Mouse (Mus musculus): ENCODE results near the gene Arrdc1.
"Not testable (repeated sequence)": the region's sequence is repeated elsewhere in the genome, so short reads cannot be mapped to it uniquely, and the experiment has no call there.

Arrdc1 gene

DNA sequence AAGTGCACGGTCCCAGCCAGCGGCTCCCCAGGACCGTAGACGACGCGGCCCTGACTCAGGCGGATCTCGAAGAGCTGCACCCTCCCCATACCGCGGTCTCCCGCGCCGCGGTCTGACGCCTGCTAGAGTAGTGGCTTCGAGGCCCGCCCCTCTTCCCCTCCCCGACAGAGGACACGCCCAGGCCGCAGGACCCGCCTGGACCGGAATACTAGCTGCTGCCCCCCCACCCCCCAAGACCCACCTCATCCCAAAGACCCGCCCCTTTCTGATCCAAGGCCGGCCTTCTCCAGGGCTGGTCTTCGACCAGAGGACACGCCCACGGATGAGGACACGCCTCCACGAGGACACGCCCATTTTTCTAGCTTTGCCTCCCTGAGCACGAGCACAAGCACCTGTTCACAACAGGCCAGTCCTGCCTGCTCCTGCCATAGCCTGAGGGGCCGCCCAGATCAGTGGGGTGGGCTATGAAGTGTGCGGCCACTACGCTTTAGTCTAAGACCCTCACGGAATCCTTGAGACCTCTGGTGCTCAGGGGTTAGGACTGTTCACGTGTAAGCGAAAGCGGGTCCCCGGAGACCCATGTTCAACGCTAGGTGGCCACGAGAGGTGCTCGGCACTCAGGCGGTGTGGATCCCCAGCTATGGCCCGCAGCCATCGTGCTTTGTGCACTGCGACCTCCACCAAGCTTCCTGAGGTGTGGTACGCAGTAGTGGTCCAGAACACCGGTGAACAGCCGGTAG is at the start of gene Arrdc1:
Arrdc1 (minus strand) TSS at position 196 of the 740 bp plus-strand sequence.
- in situ Hi-C loops (cut with MboI; ENCODE audit: low pct_unique_long_range_greater_than_20kb in 1 of 2, low sequenced_read_pairs in 2 of 2, unreplicated experiment in 1 of 2): no loop called here

DNA sequence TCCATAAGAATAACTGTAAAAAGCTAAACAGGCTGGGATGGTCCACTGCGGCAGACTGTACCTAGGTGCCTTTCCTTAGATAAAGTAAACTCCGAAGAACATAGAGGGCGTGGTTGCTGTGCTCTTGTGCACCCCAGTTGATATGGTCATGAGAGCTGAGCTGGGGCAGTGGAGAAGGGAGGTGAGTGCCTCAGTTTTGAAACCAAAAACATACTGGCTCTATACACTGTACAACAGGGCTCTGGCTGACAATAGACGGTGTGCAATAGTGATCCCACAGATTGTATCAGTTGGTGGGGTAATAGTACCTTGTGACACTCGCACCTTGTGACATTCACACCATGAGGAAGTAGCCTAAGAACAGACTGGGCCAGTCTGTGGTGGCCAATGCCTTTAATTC is 41.9 kb upstream of the Arrdc1 start:
- in situ Hi-C loops (cut with MboI; ENCODE audit: low pct_unique_long_range_greater_than_20kb in 1 of 2, low sequenced_read_pairs in 2 of 2, unreplicated experiment in 1 of 2): no loop called here

DNA sequence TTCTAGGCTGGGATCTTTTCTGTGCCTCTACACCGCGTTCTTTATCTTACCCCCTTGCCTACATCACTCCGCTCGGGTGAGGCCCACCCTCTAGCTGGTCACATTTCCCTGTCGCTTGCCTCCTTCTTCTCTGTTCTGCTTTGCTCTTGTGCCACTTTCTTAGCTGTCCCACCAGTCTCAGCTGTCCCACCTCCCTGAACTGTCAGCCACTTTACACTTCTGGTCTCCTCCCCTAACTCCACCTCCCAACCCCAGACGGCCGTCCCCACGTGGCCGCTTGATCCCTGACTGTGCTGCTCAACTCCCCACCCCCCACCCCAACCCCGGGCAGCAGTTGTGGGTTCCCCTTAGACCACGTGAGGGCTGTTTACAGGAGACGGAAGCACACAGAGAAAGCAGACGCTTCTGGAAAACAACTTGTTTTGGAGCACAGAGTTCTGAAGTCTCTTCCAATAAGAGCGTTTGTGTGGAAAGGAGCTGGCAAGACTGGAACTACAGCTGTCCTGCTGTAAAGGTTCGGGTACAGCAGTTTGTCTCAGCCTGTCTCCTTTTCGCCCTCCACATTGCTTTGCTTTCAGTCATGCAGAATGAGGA is 40.7 kb upstream of the Arrdc1 start, which contains the start of gene Pnpla7:
Pnpla7 (plus strand) TSS at position 330 of the 594 bp plus-strand sequence.
- in situ Hi-C loops (cut with MboI; ENCODE audit: low pct_unique_long_range_greater_than_20kb in 1 of 2, low sequenced_read_pairs in 2 of 2, unreplicated experiment in 1 of 2): no loop called here

DNA sequence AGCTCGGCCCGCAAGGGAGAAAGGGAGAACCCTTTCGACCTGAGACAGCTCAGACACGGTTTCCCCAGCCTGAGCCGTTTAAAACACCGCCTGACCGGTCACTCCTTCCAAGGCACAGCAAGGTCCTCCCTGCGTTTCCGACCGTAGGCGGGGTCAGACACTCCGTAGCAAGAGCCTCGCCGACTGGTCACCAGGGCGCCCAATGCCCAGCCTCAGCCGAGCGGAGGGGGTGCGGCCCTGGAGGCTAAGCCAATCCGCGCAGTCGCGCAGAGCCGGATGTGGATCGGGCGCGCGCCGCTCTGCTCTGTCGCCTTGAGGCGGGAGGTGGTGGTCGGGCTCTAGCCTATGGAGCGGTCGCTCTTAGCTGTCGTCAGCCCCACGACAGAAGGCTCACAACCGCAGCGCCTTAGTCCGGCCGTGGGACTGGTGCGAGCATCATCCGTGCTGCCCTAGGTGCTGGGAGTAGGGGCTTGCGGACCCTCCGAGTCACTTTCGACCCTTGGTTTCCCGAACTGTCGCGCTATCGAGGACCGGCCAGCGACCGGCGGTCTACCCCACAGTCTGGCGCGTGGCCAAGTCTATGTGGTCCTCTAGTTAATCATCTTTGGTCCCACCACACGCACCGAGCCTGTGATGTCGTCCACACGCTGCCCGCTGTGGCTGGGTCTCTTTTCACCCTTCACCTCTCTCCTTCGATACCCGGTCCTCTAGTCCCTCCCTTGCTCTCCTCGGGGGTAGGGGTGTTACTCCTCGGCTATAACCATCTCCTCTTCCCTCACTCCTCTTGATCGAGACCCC is 40.1 kb upstream of the Arrdc1 start, which contains the start of gene Mrpl41:
Mrpl41 (minus strand) TSS at position 193 of the 798 bp plus-strand sequence.
- in situ Hi-C loops (cut with MboI; ENCODE audit: low pct_unique_long_range_greater_than_20kb in 1 of 2, low sequenced_read_pairs in 2 of 2, unreplicated experiment in 1 of 2): no loop called here

DNA sequence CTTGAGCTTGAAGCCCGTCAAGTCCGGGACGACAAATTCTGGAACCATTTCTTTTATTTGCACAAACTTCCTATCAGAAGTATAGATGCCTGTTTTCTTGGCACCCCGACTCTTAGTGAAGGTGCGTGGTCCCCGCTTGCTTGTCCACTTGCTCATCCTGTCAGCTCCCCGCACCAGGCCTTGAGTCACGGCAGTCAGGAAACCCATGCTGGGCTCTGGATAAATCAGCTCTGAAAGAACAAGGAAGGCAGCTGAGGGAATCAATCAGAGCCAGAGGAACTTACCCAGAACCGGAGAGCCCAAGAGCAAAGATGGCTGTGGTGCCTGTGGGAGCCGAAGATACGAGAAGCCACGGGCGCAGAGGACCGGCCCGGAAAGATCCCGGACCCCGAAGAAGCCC is 39.4 kb upstream of the Arrdc1 start:
- in situ Hi-C loops (cut with MboI; ENCODE audit: low pct_unique_long_range_greater_than_20kb in 1 of 2, low sequenced_read_pairs in 2 of 2, unreplicated experiment in 1 of 2): not testable (repeated sequence)

DNA sequence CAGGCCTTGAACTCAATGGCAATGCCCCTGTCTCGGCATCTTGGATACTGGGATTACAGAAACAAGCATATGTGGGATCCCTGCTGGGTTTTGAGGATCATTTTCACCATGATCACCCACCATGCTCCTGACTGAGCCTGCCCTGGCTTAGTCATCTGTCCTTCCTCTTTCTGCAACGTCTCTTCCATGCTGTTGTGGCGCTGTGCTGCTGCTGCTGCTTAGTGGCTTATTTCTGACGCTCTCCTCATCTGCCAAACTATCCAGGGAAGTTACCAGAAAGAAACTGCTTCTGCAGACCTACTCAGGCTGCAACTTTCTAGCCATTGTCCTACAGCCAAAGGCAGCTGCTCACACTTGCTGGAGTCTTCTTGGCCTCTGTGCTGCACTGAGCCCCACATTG is 35.3 kb upstream of the Arrdc1 start:
- in situ Hi-C loops (cut with MboI; ENCODE audit: low pct_unique_long_range_greater_than_20kb in 1 of 2, low sequenced_read_pairs in 2 of 2, unreplicated experiment in 1 of 2): no loop called here

DNA sequence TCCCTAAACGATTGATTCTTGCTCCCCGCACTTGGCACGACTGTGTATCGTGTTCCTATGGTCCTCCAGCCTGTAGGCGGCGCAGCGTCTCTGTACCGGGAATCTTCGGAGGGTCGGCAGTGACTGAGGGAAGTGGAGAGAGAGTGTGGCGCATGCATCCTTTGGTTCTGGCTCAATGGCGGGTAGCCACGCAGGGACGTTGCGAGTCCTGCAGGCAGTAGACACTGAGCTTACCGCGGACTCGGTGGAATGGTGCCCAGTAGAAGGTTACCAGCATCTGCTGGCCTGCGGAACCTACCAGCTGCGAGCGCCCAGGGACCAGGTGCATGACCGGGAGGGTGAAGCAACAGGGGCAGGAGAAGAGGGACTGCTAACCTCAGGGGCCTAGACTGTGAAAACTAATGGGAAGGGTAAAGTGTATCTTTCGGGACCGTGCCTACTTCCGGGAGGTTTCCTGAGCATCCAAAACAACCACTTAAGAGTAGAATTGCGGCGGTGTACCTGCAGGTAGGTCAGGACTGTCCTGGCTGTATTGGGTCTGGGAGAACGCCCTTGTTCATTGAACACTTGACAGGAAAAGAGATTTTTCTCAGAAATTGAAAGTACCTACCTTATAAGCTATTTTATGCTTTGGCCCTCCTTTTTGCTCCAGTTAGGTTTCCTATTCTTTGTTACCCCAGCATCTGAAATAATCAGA is 27.4 kb upstream of the Arrdc1 start, which contains the start of gene Dph7:
Dph7 (plus strand) TSS at position 97 of the 697 bp plus-strand sequence.
- in situ Hi-C loops (cut with MboI; ENCODE audit: low pct_unique_long_range_greater_than_20kb in 1 of 2, low sequenced_read_pairs in 2 of 2, unreplicated experiment in 1 of 2): no loop called here

DNA sequence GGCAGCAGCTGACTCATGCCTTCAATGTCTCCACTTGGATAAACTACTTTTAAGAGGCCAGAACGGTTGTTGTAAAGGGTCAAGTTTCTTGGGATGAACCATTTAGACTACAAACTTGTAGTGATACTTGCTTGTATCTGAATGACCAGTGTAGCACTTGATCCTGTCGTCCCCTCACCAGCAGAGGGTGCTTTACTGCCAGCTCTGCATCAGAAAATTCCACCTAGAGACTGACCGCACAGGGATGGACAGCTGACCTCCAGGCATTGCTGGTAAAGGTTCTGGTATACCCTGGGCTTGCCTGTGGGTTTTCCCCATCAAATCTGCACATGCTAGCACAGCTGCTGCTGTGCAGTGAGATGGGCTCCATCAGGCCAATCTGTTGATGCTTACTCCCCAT is 25.9 kb upstream of the Arrdc1 start:
- in situ Hi-C loops (cut with MboI; ENCODE audit: low pct_unique_long_range_greater_than_20kb in 1 of 2, low sequenced_read_pairs in 2 of 2, unreplicated experiment in 1 of 2): no loop called here

DNA sequence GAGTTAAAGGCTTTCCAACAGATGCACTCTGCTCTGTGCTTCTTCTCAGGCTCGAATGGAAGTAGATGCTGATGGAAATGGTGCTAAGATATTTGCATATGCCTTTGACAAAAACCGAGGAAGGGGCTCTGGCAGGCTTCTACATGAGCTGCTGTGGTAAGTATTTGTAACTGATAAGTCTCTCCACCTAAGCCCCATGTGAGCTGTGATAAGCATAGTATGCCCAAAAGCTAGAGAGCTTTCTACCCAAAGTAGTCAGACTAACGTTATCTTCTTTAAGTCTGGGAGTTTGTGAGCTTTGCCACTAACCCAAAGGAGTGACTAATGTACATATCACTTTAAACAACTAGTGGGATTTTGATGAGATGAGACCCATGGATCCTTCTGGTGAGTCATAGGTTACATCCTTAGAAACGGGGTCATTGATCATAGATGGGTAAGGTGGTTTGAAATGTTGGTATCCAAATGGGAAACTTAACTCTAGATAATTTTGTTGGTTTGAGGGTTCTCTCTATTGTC is 17.5 kb upstream of the Arrdc1 start:
- in situ Hi-C loops (cut with MboI; ENCODE audit: low pct_unique_long_range_greater_than_20kb in 1 of 2, low sequenced_read_pairs in 2 of 2, unreplicated experiment in 1 of 2): no loop called here

DNA sequence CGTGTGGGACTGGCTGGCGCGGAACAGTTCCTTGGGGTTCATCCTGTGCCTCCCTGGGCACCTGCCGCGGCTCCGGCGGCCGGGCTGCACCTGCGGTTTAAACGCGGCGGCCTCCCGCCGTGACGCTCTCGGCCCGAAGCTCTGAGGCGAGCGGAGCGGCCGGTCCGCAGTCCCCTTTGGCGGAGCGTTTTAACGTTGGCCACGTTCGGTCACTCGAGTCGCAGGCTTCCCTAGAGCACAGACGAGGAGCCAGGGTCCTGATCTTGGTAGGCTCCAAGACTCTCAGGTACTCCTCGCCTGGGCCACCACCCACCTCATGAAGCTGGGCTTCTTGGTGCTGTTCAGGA is 15.1 kb upstream of the Arrdc1 start:
- in situ Hi-C loops (cut with MboI; ENCODE audit: low pct_unique_long_range_greater_than_20kb in 1 of 2, low sequenced_read_pairs in 2 of 2, unreplicated experiment in 1 of 2): no loop called here

DNA sequence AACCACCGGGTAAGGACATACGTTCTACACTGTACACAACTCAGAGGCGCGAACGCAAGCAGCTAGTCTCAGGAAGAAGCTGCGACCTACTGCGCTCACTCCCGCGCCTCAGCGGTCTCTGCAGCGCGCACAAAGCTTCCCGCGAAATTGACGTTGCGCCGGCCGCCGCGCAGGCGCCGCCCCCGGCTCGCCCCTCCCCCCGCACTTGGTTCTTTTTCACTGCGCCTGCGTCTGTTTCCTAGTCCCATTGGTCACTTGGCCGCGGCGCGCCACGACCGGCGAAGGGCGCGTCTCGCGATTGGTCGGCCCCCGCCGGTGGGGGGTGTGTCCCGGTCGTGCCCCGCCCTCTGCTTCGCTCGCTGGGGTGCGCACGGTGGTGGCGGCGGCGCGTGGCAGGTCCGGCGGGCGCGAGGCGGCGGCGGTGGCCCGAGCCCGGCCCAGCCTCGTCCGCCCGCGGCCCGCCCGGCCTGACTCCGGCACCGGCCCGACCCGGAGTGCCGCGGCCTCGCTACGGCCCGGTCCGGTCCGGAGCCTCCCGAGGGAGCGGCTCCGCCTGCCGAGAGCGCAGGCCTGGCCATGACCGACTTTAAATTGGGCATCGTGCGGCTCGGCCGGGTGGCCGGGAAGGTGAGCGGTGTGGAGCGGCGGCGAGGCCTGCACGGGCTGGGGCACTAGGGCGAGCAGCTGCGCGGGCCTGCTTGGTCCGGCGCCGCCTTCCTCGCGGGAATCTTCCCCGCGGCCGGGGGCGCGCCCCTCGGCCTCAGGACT is 14.6 kb upstream of the Arrdc1 start, which contains the start of gene Zmynd19:
Zmynd19 (plus strand) TSS at position 372 of the 768 bp plus-strand sequence.
- in situ Hi-C loops (cut with MboI; ENCODE audit: low pct_unique_long_range_greater_than_20kb in 1 of 2, low sequenced_read_pairs in 2 of 2, unreplicated experiment in 1 of 2): no loop called here

DNA sequence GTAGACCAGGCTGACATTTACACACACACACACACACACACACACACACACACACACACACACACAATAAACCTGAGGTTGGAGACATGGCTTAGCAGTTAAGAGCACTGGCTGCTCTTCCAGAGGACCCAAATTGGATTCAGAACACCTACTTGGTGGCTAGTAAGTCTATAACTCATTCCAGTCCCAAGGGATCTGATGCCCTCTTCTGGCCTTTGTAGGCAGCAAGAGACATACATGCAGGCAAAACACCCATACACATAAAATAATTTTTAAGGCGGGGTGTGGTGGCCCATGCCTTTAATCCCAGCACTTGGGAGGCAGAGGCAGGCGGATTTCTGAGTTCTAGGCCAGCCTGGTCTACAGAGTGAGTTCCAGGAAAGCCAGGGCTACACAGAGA is 9.3 kb upstream of the Arrdc1 start:
- in situ Hi-C loops (cut with MboI; ENCODE audit: low pct_unique_long_range_greater_than_20kb in 1 of 2, low sequenced_read_pairs in 2 of 2, unreplicated experiment in 1 of 2): not testable (repeated sequence)

DNA sequence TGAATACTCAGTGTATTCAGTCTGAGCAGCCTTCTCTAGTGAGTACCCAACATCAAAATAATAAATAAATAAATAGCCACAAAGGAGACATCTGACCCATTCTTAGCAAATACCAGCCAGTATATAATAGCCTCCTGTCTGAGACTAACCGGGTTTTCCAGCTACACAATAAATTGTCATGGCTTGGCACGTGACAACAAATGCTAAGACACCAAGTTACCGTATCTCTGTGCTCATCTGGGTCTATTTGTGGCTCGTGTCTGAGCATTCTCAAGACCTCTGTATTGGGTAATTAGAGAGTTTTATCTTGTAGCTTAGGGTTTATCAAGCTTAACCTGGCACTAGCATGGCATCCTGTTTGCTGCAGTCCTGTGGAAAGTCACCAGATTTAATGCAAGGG is 7.0 kb upstream of the Arrdc1 start:
- in situ Hi-C loops (cut with MboI; ENCODE audit: low pct_unique_long_range_greater_than_20kb in 1 of 2, low sequenced_read_pairs in 2 of 2, unreplicated experiment in 1 of 2): no loop called here

DNA sequence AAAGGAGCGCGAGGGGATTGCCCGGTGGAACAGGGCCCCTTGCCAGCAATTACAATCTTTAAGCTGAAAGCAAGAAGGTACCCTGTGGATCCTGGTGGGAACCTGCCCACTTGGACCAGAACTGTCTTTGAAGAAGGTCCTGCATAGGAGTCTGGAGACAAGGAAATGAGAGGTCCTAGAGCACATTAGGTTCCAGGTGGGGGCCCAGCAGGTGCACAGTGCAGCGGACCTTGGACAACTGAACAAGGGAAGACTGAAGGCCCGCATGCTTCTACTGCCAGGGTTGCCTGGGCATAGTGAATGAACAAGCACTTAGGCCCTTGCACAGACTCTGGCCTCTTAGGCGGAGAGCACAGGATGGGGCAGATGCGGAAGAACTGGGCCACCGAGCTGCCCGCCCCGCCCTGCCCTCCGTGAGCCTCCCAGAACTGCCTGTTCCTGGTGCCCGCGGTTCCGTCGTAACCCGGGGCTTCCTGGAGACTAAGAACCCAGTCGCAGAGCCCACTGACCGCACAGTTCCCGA is 550 bp downstream of the Arrdc1 start:
- in situ Hi-C loops (cut with MboI; ENCODE audit: low pct_unique_long_range_greater_than_20kb in 1 of 2, low sequenced_read_pairs in 2 of 2, unreplicated experiment in 1 of 2): no loop called here

DNA sequence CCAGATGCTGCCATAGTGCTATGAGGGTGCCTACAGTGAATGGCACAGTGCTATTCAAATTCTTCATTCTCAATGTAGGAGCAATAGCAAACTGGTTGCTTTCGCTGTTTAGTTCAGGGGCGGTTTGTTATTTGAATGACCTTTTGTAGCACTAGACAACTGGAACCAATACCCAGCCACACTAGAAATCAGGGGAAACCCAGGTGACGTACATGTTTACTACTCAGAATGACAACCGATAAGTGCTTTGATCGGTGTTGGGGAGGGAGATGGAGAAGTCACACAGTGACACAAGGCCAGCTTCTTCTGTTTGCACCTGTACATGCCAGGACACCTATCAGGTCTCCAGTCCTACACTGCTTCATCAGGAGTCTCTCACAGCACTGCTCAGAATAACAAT is 5.5 kb downstream of the Arrdc1 start:
- in situ Hi-C loops (cut with MboI; ENCODE audit: low pct_unique_long_range_greater_than_20kb in 1 of 2, low sequenced_read_pairs in 2 of 2, unreplicated experiment in 1 of 2): no loop called here

DNA sequence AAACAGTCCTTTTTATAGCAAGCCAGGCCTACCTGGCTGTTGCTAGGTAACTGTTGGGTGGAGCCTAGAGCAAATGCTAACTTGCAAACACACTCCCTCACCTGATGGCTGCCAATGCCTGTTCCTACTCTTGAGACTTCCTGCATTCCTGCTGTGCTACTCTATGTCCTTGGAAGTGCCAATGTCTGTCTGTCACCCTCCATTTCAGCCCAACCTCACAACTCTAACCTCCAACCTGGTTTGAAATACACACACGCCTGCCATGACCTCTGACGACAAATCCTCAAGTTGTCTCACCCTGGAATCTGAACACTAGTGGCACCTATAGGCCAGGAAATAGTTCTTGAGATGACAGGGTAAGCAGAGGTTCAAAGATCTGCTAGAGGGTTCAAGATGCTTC is 5.9 kb downstream of the Arrdc1 start:
- in situ Hi-C loops (cut with MboI; ENCODE audit: low pct_unique_long_range_greater_than_20kb in 1 of 2, low sequenced_read_pairs in 2 of 2, unreplicated experiment in 1 of 2): no loop called here

DNA sequence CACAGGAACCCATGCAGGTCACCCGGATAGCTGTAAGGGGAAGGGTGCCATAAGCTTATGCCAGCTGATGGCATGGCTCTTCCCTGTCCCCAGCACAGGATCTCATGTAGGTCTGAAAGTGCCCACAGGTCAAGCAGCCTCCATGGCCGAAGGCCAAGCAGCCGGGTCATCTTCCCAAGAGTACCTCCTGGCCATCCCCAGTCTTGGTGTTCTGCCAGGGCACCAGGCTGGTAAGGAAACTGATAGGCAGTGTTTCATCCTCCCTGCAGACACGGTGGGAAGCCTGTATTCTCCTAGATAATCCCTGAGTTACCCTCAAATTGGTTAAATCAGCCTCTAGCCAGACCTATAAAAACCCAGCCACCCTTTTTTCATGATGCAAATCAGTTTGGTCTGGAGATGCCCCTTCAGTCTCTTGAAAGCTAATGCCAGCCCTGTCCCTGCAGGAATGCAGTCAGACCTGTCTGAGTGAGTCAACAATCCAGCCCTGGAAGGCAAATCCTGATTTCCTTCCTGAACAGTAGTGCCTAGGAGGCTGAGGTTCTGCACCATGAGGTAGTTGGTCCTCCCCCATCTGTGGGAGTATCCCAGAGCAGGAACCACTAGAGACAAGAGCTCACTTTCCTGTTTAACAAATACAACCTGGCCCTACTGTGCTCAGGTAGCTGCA is 7.1 kb downstream of the Arrdc1 start:
- in situ Hi-C loops (cut with MboI; ENCODE audit: low pct_unique_long_range_greater_than_20kb in 1 of 2, low sequenced_read_pairs in 2 of 2, unreplicated experiment in 1 of 2): no loop called here

All from mouse embryonic stem cell (cell line).